Mouse (Mus musculus): Measurements from ENCODE around the gene Igll1. TPM values are rescaled to one million over a fixed set of nuclear protein-coding genes. Genes with fewer than 3 reads are reported as not detected.
A peak's percentile ranks its signal among the peaks of the same experiment; 100 is the strongest.

The Igll1 gene
- total and polyA plus RNA-seq, 3 experiments: not detected

GRCm38 (mm10) chr16:16849196-16849595 lies 14.6 kb downstream of the Igll1 start:
- Histone ChIP-seq H3K4me1 (ENCODE audit: control insufficient read depth, insufficient read depth, low read length) (no peaks in the 10 kb centered on the region; the same call in 1 of the 2 replicates), H3K27me3 (ENCODE audit: control insufficient read depth, insufficient read depth, low read length) (no peaks in the 10 kb centered on the region), H3K9ac (ENCODE audit: low read depth, low read length) (no peak overlapping the region), H3K27ac (no peak overlapping the region), H3K4me3 (no peak overlapping the region), H3K36me3 (ENCODE audit: control insufficient read depth, insufficient read depth, low read length) (no peaks in the 10 kb centered on the region), H3K79me2 (replicated peaks; ENCODE audit: control insufficient read depth, insufficient read depth, low read length) (no peaks in the 10 kb centered on the region)
- no peak for DNase-seq
- intact Hi-C loops (cut with DNase I): no loop called here
- TF ChIP-seq EP300 (IDR thresholded peaks at IDR 0.05; ENCODE audit: insufficient read depth, low read depth, low read length): no peak
- TF ChIP-seq POLR2A (IDR thresholded peaks at IDR 0.05; ENCODE audit: insufficient read depth, low read depth, low read length): no peak
- TF ChIP-seq CTCF (IDR thresholded peaks at IDR 0.05): peak; percentile 38

DNA sequence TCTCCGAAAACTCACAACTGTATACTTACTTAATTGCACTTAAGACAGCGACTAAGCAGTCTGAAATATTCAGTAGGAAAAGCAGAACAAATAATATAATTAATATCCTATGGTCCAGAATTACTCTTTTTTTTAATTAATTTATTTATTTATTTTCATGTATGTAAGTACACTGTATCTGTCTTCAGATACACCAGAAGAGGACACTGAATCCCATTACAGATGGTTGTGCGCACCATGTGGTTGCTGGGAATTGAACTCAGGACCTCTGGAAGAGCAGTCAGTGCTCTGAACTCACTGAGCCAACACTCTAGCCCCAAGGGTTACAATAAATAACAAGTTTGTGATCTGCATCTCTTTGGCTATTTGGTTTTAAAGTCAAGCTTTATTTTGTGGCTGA lies 34.1 kb downstream of the Igll1 start:
- Histone ChIP-seq H3K27ac (no peak overlapping the region), H3K9ac (ENCODE audit: low read depth, low read length) (no peak overlapping the region), H3K79me2 (replicated peaks; ENCODE audit: control insufficient read depth, insufficient read depth, low read length) (no peaks in the 10 kb centered on the region), H3K4me3 (no peak overlapping the region), H3K36me3 (ENCODE audit: control insufficient read depth, insufficient read depth, low read length) (no peaks in the 10 kb centered on the region), H3K27me3 (ENCODE audit: control insufficient read depth, insufficient read depth, low read length) (no peaks in the 10 kb centered on the region), H3K4me1 (ENCODE audit: control insufficient read depth, insufficient read depth, low read length) (peaks cover 2% of the 10 kb centered on the region; the same call in 1 of the 2 replicates)
- 85% methylated on average over 3 of the region's 3 CpGs for WGBS
- intact Hi-C loops (cut with DNase I): no loop called here
- no peak for TF ChIP-seq POLR2A (IDR thresholded peaks at IDR 0.05; ENCODE audit: insufficient read depth, low read depth, low read length)
- TF ChIP-seq CTCF (IDR thresholded peaks at IDR 0.05): no peak
- no peak for TF ChIP-seq EP300 (IDR thresholded peaks at IDR 0.05; ENCODE audit: insufficient read depth, low read depth, low read length)
- no peak for DNase-seq

DNA sequence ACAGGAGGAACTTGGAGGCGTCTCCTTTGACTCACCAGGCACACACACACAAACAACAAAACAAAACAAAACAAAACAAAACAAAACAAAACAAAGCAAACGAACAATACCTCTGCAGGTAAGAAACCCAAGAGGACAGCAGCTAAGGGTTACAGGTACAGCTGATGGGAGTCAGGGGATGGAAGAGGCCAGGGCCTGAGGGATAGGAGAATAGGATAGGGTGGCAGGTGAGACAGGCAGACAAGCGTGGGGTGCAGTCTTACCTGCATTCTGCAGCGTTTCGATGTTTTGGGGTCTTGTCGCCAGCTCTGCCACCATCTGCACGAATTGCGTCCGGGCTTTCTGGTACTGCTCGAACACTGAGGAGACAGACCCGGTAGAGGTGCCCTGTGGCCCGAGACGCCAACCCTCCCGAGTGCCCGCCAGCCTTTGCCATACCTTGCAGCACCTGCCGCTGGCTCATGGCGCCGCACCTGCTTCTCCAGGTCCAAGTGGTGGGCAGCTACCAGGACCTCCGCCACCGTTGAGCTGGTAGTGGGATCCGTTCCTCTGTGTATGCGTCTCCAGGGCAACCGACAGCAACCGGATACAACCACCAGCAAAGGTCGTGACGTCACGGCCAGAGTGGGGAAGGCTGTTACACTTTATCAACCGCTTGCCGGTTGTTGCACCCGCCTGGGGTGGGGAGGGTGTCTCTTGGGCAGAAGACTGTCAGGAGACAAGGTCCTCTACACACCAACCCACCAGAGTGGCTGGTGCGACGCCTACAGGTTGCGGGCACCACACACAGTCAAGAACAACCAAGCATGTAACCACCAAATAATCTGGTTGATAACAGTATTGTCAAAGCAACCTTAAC lies 34.8 kb downstream of the Igll1 start, which contains the start of gene Spag6l:
Gene Spag6l (minus strand): TSS at position 700 of the 859 bp plus-strand sequence.
- Histone ChIP-seq H3K4me3 (peak within 1 kb of the TSS; percentile 29; the same call in 1 of the 2 replicates), H3K9ac (ENCODE audit: low read depth, low read length) (peak within 1 kb of the TSS; percentile 0; the same call in 1 of the 2 replicates), H3K27me3 (ENCODE audit: control insufficient read depth, insufficient read depth, low read length) (no peaks in the 10 kb centered on the region), H3K27ac (no peak within 1 kb of the TSS), H3K4me1 (ENCODE audit: control insufficient read depth, insufficient read depth, low read length) (peaks cover 2% of the 10 kb centered on the region; the same call in 1 of the 2 replicates), H3K36me3 (ENCODE audit: control insufficient read depth, insufficient read depth, low read length) (no peaks in the 10 kb centered on the region), H3K79me2 (replicated peaks; ENCODE audit: control insufficient read depth, insufficient read depth, low read length) (no peaks in the 10 kb centered on the region)
- intact Hi-C loops (cut with DNase I): no loop called here
- TF ChIP-seq CTCF (IDR thresholded peaks at IDR 0.05): peak; percentile 21
- no peak for TF ChIP-seq EP300 (IDR thresholded peaks at IDR 0.05; ENCODE audit: insufficient read depth, low read depth, low read length)
- WGBS: 8% methylated on average over 33 of the region's 33 CpGs
- DNase-seq: peak in 1 of 2 experiments; percentile 25

DNA sequence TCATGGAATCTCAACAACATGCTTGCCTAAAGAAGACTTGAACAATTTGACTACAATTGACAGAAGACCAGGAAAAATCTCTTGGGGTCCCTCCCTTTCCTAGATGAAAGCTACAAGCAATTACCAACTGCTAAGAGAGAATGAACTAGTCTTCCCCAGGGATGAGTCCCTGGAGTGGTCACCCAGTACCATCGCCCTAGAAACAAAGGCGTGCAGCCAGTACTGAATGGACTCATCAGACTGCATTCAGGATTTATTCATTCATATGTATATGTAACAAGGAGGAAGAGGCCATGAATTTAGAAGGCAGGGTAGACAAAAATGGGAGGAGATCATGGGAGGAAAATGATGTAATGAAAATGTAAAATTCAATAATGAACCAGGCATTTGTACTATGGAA lies 37.6 kb downstream of the Igll1 start:
- no peak for DNase-seq
- no peak overlapping the region for H3K27ac ChIP-seq
- H3K9ac ChIP-seq (ENCODE audit: low read depth, low read length): no peak overlapping the region
- H3K27me3 ChIP-seq (ENCODE audit: control insufficient read depth, insufficient read depth, low read length): no peaks in the 10 kb centered on the region
- no peak for TF ChIP-seq EP300 (IDR thresholded peaks at IDR 0.05; ENCODE audit: insufficient read depth, low read depth, low read length)
- no peak for TF ChIP-seq CTCF (IDR thresholded peaks at IDR 0.05)
- no peak for TF ChIP-seq POLR2A (IDR thresholded peaks at IDR 0.05; ENCODE audit: insufficient read depth, low read depth, low read length)
- 86% methylated on average over 2 of the region's 2 CpGs for WGBS
- peaks cover 2% of the 10 kb centered on the region; the same call in 1 of the 2 replicates for H3K4me1 ChIP-seq (ENCODE audit: control insufficient read depth, insufficient read depth, low read length)
- intact Hi-C loops (cut with DNase I): no loop called here
- no peak overlapping the region for H3K4me3 ChIP-seq
- no peaks in the 10 kb centered on the region for H3K36me3 ChIP-seq (ENCODE audit: control insufficient read depth, insufficient read depth, low read length)
- no peaks in the 10 kb centered on the region for H3K79me2 ChIP-seq (replicated peaks; ENCODE audit: control insufficient read depth, insufficient read depth, low read length)

DNA sequence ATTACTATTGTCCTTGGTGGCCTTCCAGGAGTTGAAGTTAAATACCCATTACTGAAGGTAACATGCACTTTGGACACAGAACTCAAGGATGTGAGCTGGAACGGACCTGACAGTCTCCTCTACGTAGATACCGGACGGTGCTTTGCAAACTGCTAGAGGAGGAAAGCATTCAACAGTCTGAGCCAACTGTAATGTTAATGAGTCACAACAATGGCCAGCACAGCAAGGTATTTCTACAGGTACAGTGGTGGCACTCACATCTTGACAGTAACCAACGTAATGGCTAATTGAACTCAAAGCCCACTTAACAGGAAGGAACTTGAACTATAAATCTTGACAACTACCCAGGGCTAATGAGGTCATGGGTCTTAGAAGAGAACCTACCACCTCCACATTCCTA lies 38.3 kb downstream of the Igll1 start:
- Histone ChIP-seq H3K9ac (ENCODE audit: low read depth, low read length) (no peak overlapping the region), H3K4me1 (ENCODE audit: control insufficient read depth, insufficient read depth, low read length) (peaks cover 2% of the 10 kb centered on the region; the same call in 1 of the 2 replicates), H3K36me3 (ENCODE audit: control insufficient read depth, insufficient read depth, low read length) (no peaks in the 10 kb centered on the region), H3K4me3 (no peak overlapping the region), H3K27me3 (ENCODE audit: control insufficient read depth, insufficient read depth, low read length) (no peaks in the 10 kb centered on the region), H3K79me2 (replicated peaks; ENCODE audit: control insufficient read depth, insufficient read depth, low read length) (no peaks in the 10 kb centered on the region), H3K27ac (no peak overlapping the region)
- 41% methylated on average over 5 of the region's 5 CpGs for WGBS
- DNase-seq: no peak
- TF ChIP-seq CTCF (IDR thresholded peaks at IDR 0.05): no peak
- TF ChIP-seq EP300 (IDR thresholded peaks at IDR 0.05; ENCODE audit: insufficient read depth, low read depth, low read length): no peak
- TF ChIP-seq POLR2A (IDR thresholded peaks at IDR 0.05; ENCODE audit: insufficient read depth, low read depth, low read length): no peak
- intact Hi-C loops (cut with DNase I): no loop called here

Other genes starting within 250 kb of the Igll1 start
- gene Olfr19, start 187.6 kb downstream of the Igll1 start, total RNA-seq (2021): not detected
- not detected in 2 replicates for gene Olfr19, start 187.6 kb downstream of the Igll1 start, polyA plus RNA-seq (2012; rRNA removed)
- under 1 TPM in 1 of 2 experiments, not detected in 1; 0.23 TPM for gene Spag6l, start 34.5 kb downstream of the Igll1 start, total RNA-seq (2021)
- 0.15 and 0.53 TPM in 2 replicates for gene Spag6l, start 34.5 kb downstream of the Igll1 start, polyA plus RNA-seq (2012; rRNA removed)
- 10 to 100 TPM; 23.7 to 24.3 TPM for gene Top3b, start 6.8 kb upstream of the Igll1 start, total RNA-seq (2021)
- 38.1 and 58.7 TPM in 2 replicates for gene Top3b, start 6.8 kb upstream of the Igll1 start, polyA plus RNA-seq (2012; rRNA removed)
- gene Vpreb1, start 6.9 kb upstream of the Igll1 start, total RNA-seq (2021): not detected
- gene Vpreb1, start 6.9 kb upstream of the Igll1 start, polyA plus RNA-seq (2012; rRNA removed): 0.88 TPM in 1 of 2 replicates, not detected in the other
- gene Ppm1f, start 32.5 kb upstream of the Igll1 start, total RNA-seq (2021): 10 to 100 TPM; 20.9 to 24.6 TPM
- gene Ppm1f, start 32.5 kb upstream of the Igll1 start, polyA plus RNA-seq (2012; rRNA removed): 15.6 and 20.9 TPM in 2 replicates
- gene Mapk1, start 119.4 kb upstream of the Igll1 start, total RNA-seq (2021): 100 to 1,000 TPM; 103 to 115 TPM
- 56.2 and 104 TPM in 2 replicates for gene Mapk1, start 119.4 kb upstream of the Igll1 start, polyA plus RNA-seq (2012; rRNA removed)
- 1 to 10 TPM in 1 of 2 experiments, under 1 TPM in 1; 0.99 to 1.2 TPM for gene Ypel1, start 205.7 kb upstream of the Igll1 start, total RNA-seq (2021)
- gene Ypel1, start 205.7 kb upstream of the Igll1 start, polyA plus RNA-seq (2012; rRNA removed): 0.53 and 1.3 TPM in 2 replicates
- gene Ppil2, start 247.3 kb upstream of the Igll1 start, total RNA-seq (2021): 10 to 100 TPM; 33.1 to 39.1 TPM
- gene Ppil2, start 247.3 kb upstream of the Igll1 start, polyA plus RNA-seq (2012; rRNA removed): 49.3 and 77.6 TPM in 2 replicates

All from heart, adult 2 months (tissue).